Mouse (Mus musculus) B cell, adult 62 days (primary cell): ENCODE measurements around the gene Atp5g1. TPM values are rescaled to one million over a fixed set of nuclear protein-coding genes. Genes with fewer than 3 reads are reported as not detected.

Experiments used
- total RNA-seq: library from RNA; stranded (reverse); gene quantifications from 4 replicates; pipeline ENCODE4 v1.2.4, GENCODE M21; 2023

Atp5g1 gene
- 90.4 to 106 TPM (median 95.4 TPM) in 4 replicates for total RNA-seq

GRCm38 (mm10) chr11:96075509-96076220, at the start of gene Atp5g1:
Gene Atp5g1, minus strand, starts transcription at chr11:96075670.

GRCm38 (mm10) chr11:96111751-96112150, 36.3 kb upstream of the Atp5g1 start, which contains the start of gene Calcoco2:
Gene Calcoco2, minus strand, starts transcription at chr11:96111964.

GRCm38 (mm10) chr11:96065215-96065911, 10.1 kb downstream of the Atp5g1 start, which contains the start of gene Ube2z:
Gene Ube2z, minus strand, starts transcription at chr11:96065388.

GRCm38 (mm10) chr11:96034596-96035052, 40.8 kb downstream of the Atp5g1 start, which contains the start of gene Snf8:
Gene Snf8, plus strand, starts transcription at chr11:96034885.

Other genes with a start within 250 kb of the Atp5g1 start
- 49.1 to 61.5 TPM (median 54.0 TPM) in 4 replicates for gene Gngt2, start 238.5 kb downstream of the Atp5g1 start, total RNA-seq
- 81.1 to 94.4 TPM (median 86.6 TPM) in 4 replicates for gene Abi3, start 233.2 kb downstream of the Atp5g1 start, total RNA-seq
- gene B4galnt2, start 160.8 kb downstream of the Atp5g1 start, total RNA-seq = 0.31 to 1.2 TPM (median 0.89 TPM) in 3 of 4 replicates, not detected in the other
- not detected in 4 replicates for gene Igf2bp1, start 69.7 kb downstream of the Atp5g1 start, total RNA-seq
- gene Gip, start 51.1 kb downstream of the Atp5g1 start, total RNA-seq = not detected in 4 replicates
- gene Snf8, start 40.8 kb downstream of the Atp5g1 start, total RNA-seq = 55.9 to 63.2 TPM (median 59.9 TPM) in 4 replicates
- gene Ube2z, start 10.3 kb downstream of the Atp5g1 start, total RNA-seq = 50.6 to 51.5 TPM (median 51.0 TPM) in 4 replicates
- gene Calcoco2, start 36.3 kb upstream of the Atp5g1 start, total RNA-seq = not detected in 4 replicates
- not detected in 4 replicates for gene Ttll6, start 58.1 kb upstream of the Atp5g1 start, total RNA-seq
- not detected in 4 replicates for gene Hoxb13, start 118.6 kb upstream of the Atp5g1 start, total RNA-seq
- gene Hoxb9, start 195.8 kb upstream of the Atp5g1 start, total RNA-seq = not detected in 4 replicates
- gene Hoxb8, start 206.2 kb upstream of the Atp5g1 start, total RNA-seq = not detected in 4 replicates
- gene Hoxb7, start 211.0 kb upstream of the Atp5g1 start, total RNA-seq = not detected in 4 replicates
- not detected in 4 replicates for gene Hoxb6, start 216.8 kb upstream of the Atp5g1 start, total RNA-seq
- gene Hoxb5, start 227.7 kb upstream of the Atp5g1 start, total RNA-seq = not detected in 4 replicates
- 1.3 to 2.5 TPM (median 1.6 TPM) in 4 replicates for gene Hoxb4, start 242.6 kb upstream of the Atp5g1 start, total RNA-seq
- 0.38 to 0.43 TPM in 2 of 4 replicates, not detected in the others for gene Hoxb3, start 247.7 kb upstream of the Atp5g1 start, total RNA-seq